Mouse (Mus musculus) intestine, embryonic 14.5 days (tissue): ENCODE measurements around the gene Snx9. TPM values are rescaled to one million over a fixed set of nuclear protein-coding genes. Genes with fewer than 3 reads are reported as not detected.

Experiments used
- ATAC-seq: fragments of 200-750 bp; cut with Nextera tagmentation; replicated peaks from 2 replicates; pipeline ENCODE4 v1.8.0; 2017; ENCODE audit warnings: low read depth, moderate number of reproducible peaks, moderate TSS enrichment, moderate library complexity; ENCODE audit not compliant: low FRiP score, low TSS enrichment
- DNase-seq: peaks from one replicate; pipeline ENCODE4 v3.0.0-alpha.2; 2018; ENCODE audit warnings: low spot score
- H3K27ac ChIP-seq: fragments of 300-500 bp; sonication (generic); 2 replicates; pipeline ENCODE4 v1.5.1; 2014; ENCODE audit warnings: low read depth, mild to moderate bottlenecking, control low read depth
- H3K27me3 ChIP-seq: fragments of 300-500 bp; sonication (generic); replicated peaks from 2 replicates; pipeline ENCODE4 v1.6.1; 2014; ENCODE audit warnings: low read length, control low read depth; ENCODE audit not compliant: control insufficient read depth, insufficient read depth
- H3K36me3 ChIP-seq: fragments of 300-500 bp; sonication (generic); 2 replicates; pipeline ENCODE4 v1.6.1; 2014; ENCODE audit warnings: low read length, control low read depth; ENCODE audit not compliant: control insufficient read depth, insufficient read depth
- H3K4me1 ChIP-seq: fragments of 300-500 bp; sonication (generic); replicated peaks from 2 replicates; pipeline ENCODE4 v1.6.1; 2014; ENCODE audit warnings: low read length, control low read depth, mixed read lengths; ENCODE audit not compliant: control insufficient read depth, insufficient read depth
- H3K4me2 ChIP-seq: fragments of 300-500 bp; sonication (generic); 2 replicates; pipeline ENCODE4 v1.6.1; 2014; ENCODE audit warnings: low read length
- H3K4me3 ChIP-seq: fragments of 300-500 bp; sonication (generic); 2 replicates; pipeline ENCODE4 v1.5.1; 2014; ENCODE audit warnings: low read depth, low read length, control low read depth, mixed read lengths
- H3K9ac ChIP-seq: fragments of 300-500 bp; sonication (generic); 2 replicates; pipeline ENCODE4 v1.6.1; 2014; ENCODE audit warnings: mild to moderate bottlenecking, low read length
- H3K9me3 ChIP-seq: fragments of 300-500 bp; sonication (generic); 2 replicates; pipeline ENCODE4 v1.6.1; 2016; ENCODE audit warnings: low read length, control low read depth; ENCODE audit not compliant: control insufficient read depth
- WGBS: fragments of 180-500 bp; shearing (Covaris S2); extraction: QIAGEN DNeasy Blood & Tissue Kit; methylation state at CpG from one replicate; pipeline ENCODE4 v1.1.7; 2014; 5-methylcytosine and 5-hydroxymethylcytosine counted together
- polyA plus RNA-seq: library from polyadenylated mRNA; unstranded; fragments of >200 nt; fragmentation: Nextera tagmentation; extraction: Ambion mirVana; gene quantifications from 2 replicates; pipeline ENCODE4 v1.2.1, GENCODE M21; 2014

The Snx9 gene
- polyA plus RNA-seq, 1 experiment from 2014 or later = 42.7 TPM

DNA sequence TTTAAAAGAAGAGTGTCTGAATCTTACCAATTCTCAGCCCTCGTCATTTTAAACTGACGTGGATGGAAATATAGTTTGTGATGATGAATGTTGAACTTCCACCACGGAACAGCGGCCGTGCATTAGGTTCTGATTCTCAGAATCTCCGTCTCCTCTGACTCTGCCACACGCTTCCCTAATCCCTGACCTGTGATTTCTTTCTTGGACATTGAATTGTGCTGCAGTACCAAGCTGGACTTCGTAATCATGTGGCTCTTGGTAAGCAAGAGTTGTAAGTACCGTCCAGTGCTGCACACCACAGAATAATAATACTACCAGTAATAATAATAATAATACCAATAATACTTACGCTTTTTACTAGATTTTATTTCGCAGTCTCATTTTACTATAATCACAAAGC is 29.6 kb downstream of the Snx9 start:
- H3K4me3 ChIP-seq = no peak overlapping the region
- H3K9me3 ChIP-seq = no peaks in the 10 kb centered on the region
- no peak overlapping the region for H3K4me2 ChIP-seq
- WGBS = 92% methylated on average over 11 of the region's 11 CpGs
- H3K4me1 ChIP-seq = peaks cover 20% of the 10 kb centered on the region
- H3K9ac ChIP-seq = no peak overlapping the region
- no peak for DNase-seq
- no peaks in the 10 kb centered on the region for H3K27me3 ChIP-seq
- H3K27ac ChIP-seq = no peak overlapping the region
- ATAC-seq = no peak
- H3K36me3 ChIP-seq = no peaks in the 10 kb centered on the region

- Histone ChIP-seq H3K4me1 (peaks cover 16% of the 10 kb centered on the region), H3K36me3 (no peaks in the 10 kb centered on the region), H3K9ac (no peak overlapping the region), H3K27ac (no peak overlapping the region), H3K9me3 (no peaks in the 10 kb centered on the region), H3K4me2 (no peak overlapping the region), H3K4me3 (no peak overlapping the region), H3K27me3 (no peaks in the 10 kb centered on the region)
- whole genome bisulfite sequencing = 49% methylated on average over 12 of the region's 12 CpGs
- DNase-seq = no peak
- 0 out of 2 replicates have a peak, but pooled peaks have one; percentile 63 for ATAC-seq
Observed at GRCm38 (mm10) chr17:5872506-5872905, 31.4 kb downstream of the Snx9 start.

DNA sequence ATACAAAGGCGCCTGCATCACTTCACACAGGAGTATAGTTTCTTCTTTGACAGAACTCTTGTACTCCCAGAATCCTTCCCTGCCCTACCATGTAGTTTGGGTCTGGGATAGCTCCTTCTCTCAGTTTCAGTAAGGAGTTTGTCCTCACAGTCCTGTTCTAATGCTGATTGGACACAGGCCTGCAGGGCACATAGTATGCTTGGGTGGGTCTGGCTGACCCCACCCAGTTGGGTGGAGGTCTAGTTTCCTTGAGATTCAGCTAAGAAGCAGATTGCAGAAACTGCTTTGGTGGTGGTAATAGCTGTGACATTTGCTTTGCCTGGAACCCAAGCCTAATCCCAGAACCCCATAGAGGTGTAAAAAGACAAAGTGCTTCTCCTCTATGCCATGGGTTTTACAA is 33.4 kb downstream of the Snx9 start:
- peaks cover 8% of the 10 kb centered on the region for H3K4me1 ChIP-seq
- H3K9me3 ChIP-seq = no peaks in the 10 kb centered on the region
- H3K4me3 ChIP-seq = no peak overlapping the region
- ATAC-seq = no peak; the same call in 1 of the 2 replicates
- no peak for DNase-seq
- 92% methylated on average over 1 of the region's 1 CpGs for WGBS
- H3K27ac ChIP-seq = no peak overlapping the region
- H3K27me3 ChIP-seq = no peaks in the 10 kb centered on the region
- H3K4me2 ChIP-seq = no peak overlapping the region
- no peaks in the 10 kb centered on the region for H3K36me3 ChIP-seq
- H3K9ac ChIP-seq = no peak overlapping the region

DNA sequence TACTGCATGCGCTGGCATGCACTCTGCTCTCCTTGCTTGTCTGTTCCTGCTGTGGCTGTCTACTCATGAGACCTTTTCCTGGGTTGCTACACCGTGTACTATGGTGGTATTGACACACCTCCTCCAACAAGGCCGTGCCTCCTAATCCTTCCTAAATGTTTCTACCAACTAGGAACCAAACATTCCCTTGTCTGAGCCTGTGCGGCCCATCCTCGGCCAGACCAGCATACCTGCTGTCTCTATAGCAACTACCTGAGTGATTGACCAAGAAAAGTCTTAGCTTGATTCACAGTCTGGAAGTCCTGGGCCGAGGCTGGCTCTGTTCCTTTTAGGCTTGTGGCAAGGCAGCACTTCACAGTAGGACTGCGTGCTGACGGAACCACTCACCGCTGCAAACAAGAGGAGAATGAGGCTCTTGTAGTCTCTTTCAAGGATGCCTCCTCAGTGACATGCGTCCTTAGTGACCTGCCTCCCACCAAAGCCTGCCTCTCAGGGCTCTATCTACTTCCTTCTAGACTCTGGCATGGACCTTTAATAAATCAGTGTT is 36.6 kb downstream of the Snx9 start:
- Histone ChIP-seq H3K4me3 (no peak overlapping the region), H3K9ac (no peak overlapping the region), H3K9me3 (no peaks in the 10 kb centered on the region), H3K27ac (no peak overlapping the region), H3K4me2 (no peak overlapping the region), H3K4me1 (no peaks in the 10 kb centered on the region), H3K27me3 (no peaks in the 10 kb centered on the region), H3K36me3 (no peaks in the 10 kb centered on the region)
- ATAC-seq (no peak), DNase-seq (no peak)
- WGBS = 79% methylated on average over 10 of the region's 10 CpGs

- Histone ChIP-seq H3K36me3 (no peaks in the 10 kb centered on the region), H3K4me3 (no peak overlapping the region), H3K4me2 (no peak overlapping the region), H3K27ac (no peak overlapping the region), H3K4me1 (no peaks in the 10 kb centered on the region), H3K9ac (no peak overlapping the region), H3K9me3 (no peaks in the 10 kb centered on the region), H3K27me3 (no peaks in the 10 kb centered on the region)
- DNase-seq (no peak), ATAC-seq (no peak)
- WGBS = 79% methylated on average over 4 of the region's 4 CpGs
Observed at GRCm38 (mm10) chr17:5878878-5879277, 37.7 kb downstream of the Snx9 start.

DNA sequence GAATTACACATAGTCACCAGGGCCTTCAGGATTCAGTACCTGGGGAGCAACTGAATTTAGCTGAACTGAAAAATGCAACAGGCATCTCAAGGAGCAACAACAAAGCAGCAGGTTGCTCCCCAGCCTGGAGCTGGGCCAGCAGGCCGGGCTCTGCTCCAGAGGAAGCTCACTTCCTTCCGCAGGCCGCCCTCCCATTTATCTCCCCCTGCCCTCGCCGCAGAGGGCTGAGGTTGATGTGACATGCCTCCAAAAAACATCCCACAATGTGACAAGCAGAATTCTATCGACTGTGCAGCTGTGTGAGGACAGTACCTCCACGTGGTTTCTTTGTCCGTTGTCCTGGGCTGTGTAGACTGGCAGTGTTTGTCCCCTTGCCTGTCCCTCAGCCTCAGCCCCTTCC is 44.3 kb downstream of the Snx9 start:
- H3K4me2 ChIP-seq = no peak overlapping the region
- H3K27me3 ChIP-seq = no peaks in the 10 kb centered on the region
- ATAC-seq (no peak), DNase-seq (no peak)
- peaks cover 9% of the 10 kb centered on the region for H3K4me1 ChIP-seq
- H3K9ac ChIP-seq = no peak overlapping the region
- no peak overlapping the region for H3K27ac ChIP-seq
- H3K4me3 ChIP-seq = no peak overlapping the region
- 0 out of 2 replicates have a peak, but pooled peaks cover 6% of the 10 kb centered on the region for H3K36me3 ChIP-seq
- WGBS = 38% methylated on average over 8 of the region's 8 CpGs
- no peaks in the 10 kb centered on the region for H3K9me3 ChIP-seq

DNA sequence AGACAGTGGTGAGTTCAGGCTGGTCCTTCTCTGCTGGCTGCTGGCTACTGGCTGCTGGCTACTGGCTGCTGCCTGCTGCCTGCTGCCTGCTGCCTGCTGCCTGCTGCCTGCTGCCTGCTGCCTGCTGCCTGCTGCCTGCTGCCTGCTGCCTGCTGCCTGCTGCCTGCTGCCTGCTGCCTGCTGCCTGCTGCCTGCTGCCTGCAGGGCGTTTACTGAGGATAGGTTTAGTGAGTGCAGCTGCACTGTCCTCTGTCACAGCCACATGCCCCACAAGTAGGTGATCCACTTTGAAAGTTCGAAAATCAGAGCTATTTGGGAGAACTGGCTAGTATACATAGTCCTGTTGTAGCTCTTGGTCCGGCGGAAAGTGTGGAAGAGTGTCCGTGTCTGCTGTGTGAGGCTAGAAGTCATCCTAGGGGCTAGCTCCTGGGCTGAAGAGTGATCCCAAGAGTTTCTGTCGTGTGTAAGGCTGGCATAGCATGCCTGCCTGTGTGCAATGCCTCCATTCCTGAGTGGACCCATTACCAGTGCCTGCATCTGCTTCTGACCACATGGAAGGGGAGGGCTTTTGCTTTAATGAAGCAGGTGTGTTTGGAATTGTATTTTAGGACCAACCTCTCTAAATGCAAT is 45.2 kb downstream of the Snx9 start:
- Histone ChIP-seq H3K27ac (no peak overlapping the region), H3K36me3 (peaks cover 13% of the 10 kb centered on the region), H3K9ac (no peak overlapping the region), H3K4me1 (peaks cover 9% of the 10 kb centered on the region), H3K4me2 (no peak overlapping the region), H3K4me3 (no peak overlapping the region), H3K27me3 (no peaks in the 10 kb centered on the region), H3K9me3 (no peaks in the 10 kb centered on the region)
- ATAC-seq = no peak
- DNase-seq = no peak
- WGBS = 79% methylated on average over 6 of the region's 6 CpGs

DNA sequence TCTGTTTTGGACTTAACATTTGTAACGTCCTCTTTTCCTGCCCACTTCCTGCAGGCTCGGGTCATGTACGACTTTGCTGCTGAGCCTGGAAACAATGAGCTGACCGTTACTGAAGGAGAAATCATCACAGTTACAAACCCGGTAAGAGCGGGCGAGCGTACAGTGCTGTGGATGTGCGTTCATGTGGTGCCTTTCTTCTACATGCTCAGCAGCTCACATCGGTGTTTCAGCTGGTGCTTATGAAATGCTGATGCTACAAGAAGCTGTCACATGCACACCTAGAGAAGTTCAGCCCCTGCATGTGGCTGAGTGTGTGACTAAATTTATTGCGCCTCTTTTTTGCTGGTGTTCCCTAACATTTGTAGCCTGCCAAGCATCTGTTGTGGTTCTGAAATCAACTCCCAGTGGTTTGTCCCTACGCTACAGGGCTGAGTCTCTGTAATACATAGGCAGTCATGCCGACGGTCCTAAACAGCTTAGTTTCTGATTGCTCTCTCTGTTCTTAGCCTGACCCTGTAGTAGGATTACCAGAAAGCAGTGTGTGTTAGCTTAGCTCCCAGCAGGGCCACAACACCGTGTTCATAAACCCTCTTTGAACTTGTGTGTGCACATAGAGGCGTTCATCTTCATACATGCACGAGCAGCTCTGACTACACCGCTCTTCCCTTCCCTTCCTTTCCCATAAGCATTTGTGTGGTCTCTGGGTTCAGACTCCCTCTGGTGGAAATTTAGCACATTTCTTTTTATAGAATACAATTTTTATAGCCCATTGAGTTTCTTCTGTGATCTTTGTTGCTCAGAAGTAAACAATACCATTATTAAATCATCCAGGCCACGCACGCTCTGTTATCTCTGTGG is 46.0 kb downstream of the Snx9 start:
- ATAC-seq (no peak), DNase-seq (no peak)
- H3K36me3 ChIP-seq = peaks cover 13% of the 10 kb centered on the region
- H3K27ac ChIP-seq = peak overlapping the region; percentile 22; the same call in 1 of the 2 replicates
- H3K4me2 ChIP-seq = no peak overlapping the region
- H3K9ac ChIP-seq = no peak overlapping the region
- H3K27me3 ChIP-seq = no peaks in the 10 kb centered on the region
- peaks cover 9% of the 10 kb centered on the region for H3K4me1 ChIP-seq
- H3K4me3 ChIP-seq = no peak overlapping the region
- WGBS = 61% methylated on average over 20 of the region's 20 CpGs
- H3K9me3 ChIP-seq = no peaks in the 10 kb centered on the region
